Mouse (Mus musculus): ENCODE results near the gene 4833427G06Rik.

DNA sequence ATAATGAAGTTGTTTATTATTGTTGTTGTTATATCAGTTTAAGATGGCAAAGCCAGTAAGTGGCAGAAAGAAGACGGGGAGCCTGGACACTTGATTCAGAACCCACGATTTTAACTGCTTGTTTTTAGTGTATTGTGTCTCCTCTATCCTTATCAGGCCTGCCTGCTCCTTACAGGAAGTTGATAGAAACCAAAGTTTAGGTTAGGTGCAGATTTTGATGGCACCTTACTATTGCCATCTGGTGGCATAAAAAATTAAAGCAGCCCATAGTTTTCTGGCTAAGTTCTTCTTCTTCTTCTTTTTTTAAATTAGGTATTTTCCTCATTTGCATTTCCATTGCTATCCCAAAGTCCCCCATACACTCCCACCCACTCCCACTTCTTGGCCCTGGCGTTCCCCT is 49.7 kb downstream of the 4833427G06Rik start:
- TF ChIP-seq POLR2A (IDR thresholded peaks at IDR 0.05; ENCODE audit: low read depth, low read length), result no peak
- TF ChIP-seq CTCF (IDR thresholded peaks at IDR 0.05; ENCODE audit: extremely low read depth, insufficient read depth, insufficient read length, insufficient replicate concordance), result no peak

Data from spleen, adult 2 months (tissue).